Mouse (Mus musculus) forebrain, embryonic 16.5 days (tissue): Measurements from ENCODE around the gene Grm4. TPM values are rescaled to one million over a fixed set of nuclear protein-coding genes. Genes with fewer than 3 reads are reported as not detected.
A peak's percentile ranks its signal among the peaks of the same experiment; 100 is the strongest.

ENCODE experiments used
- ATAC-seq: fragments of 200-750 bp; cut with Nextera tagmentation; 2 replicates; pipeline ENCODE4 v1.8.0; 2017; ENCODE audit warnings: mild to moderate bottlenecking, moderate library complexity
- H3K27ac ChIP-seq: fragments of 300-500 bp; sonication (generic); 2 replicates; pipeline ENCODE4 v1.5.1; 2014; ENCODE audit warnings: low read length, control low read depth
- H3K27me3 ChIP-seq: fragments of 300-500 bp; sonication (generic); replicated peaks from 2 replicates; pipeline ENCODE4 v1.6.1; 2014; ENCODE audit warnings: low read length; ENCODE audit not compliant: control insufficient read depth, insufficient read depth
- H3K36me3 ChIP-seq: fragments of 300-500 bp; sonication (generic); 2 replicates; pipeline ENCODE4 v1.6.1; 2014; ENCODE audit not compliant: control insufficient read depth, insufficient read depth
- H3K4me1 ChIP-seq: fragments of 300-500 bp; sonication (generic); replicated peaks from 2 replicates; pipeline ENCODE4 v1.6.1; 2014; ENCODE audit warnings: low read length; ENCODE audit not compliant: control insufficient read depth, insufficient read depth
- H3K4me2 ChIP-seq: fragments of 300-500 bp; sonication (generic); 2 replicates; pipeline ENCODE4 v1.6.1; 2014; ENCODE audit warnings: mild to moderate bottlenecking, low read length, control low read depth
- H3K4me3 ChIP-seq: fragments of 300-500 bp; sonication (generic); replicated peaks from 2 replicates; pipeline ENCODE4 v1.5.1; 2014; ENCODE audit warnings: mild to moderate bottlenecking, low read length, control low read depth
- H3K9ac ChIP-seq: fragments of 300-500 bp; sonication (generic); replicated peaks from 2 replicates; pipeline ENCODE4 v1.6.1; 2014; ENCODE audit warnings: low read depth, low read length, control low read depth
- H3K9me3 ChIP-seq: fragments of 300-500 bp; sonication (generic); 2 replicates; pipeline ENCODE4 v1.6.1; 2016; ENCODE audit warnings: low read length; ENCODE audit not compliant: control insufficient read depth
- whole genome bisulfite sequencing: fragments of 180-500 bp; shearing (Covaris S2); extraction: QIAGEN DNeasy Blood & Tissue Kit; methylation state at CpG from one replicate; pipeline ENCODE4 v1.1.7; 2014; 5-methylcytosine and 5-hydroxymethylcytosine counted together
- polyA plus RNA-seq: library from polyadenylated mRNA; unstranded; fragments of >200 nt; fragmentation: Nextera tagmentation; extraction: Ambion mirVana; gene quantifications from 2 replicates; pipeline ENCODE4 v1.2.1, GENCODE M21; 2015

Grm4 gene
- polyA plus RNA-seq, result 3.0 and 4.0 TPM in 2 replicates

GRCm38 (mm10) chr17:27521303-27521702, at the start of gene Grm4:
TSS of gene Grm4 (minus strand) at chr17:27521403.
- H3K4me2 ChIP-seq, result peak within 1 kb of the TSS; percentile 31
- H3K4me1 ChIP-seq, result peaks cover 10% of the 10 kb centered on the region
- WGBS, result 77% methylated on average over 5 of the region's 5 CpGs
- no peaks in the 10 kb centered on the region for H3K36me3 ChIP-seq
- peaks cover 27% of the 10 kb centered on the region for H3K27me3 ChIP-seq
- H3K27ac ChIP-seq, result no peak within 1 kb of the TSS
- H3K9ac ChIP-seq, result no peak within 1 kb of the TSS; the same call in 1 of the 2 replicates
- ATAC-seq, result no peak
- no peak within 1 kb of the TSS for H3K4me3 ChIP-seq
- H3K9me3 ChIP-seq, result no peaks in the 10 kb centered on the region

- Histone ChIP-seq H3K4me3 (no peak overlapping the region), H3K4me1 (peaks cover 21% of the 10 kb centered on the region), H3K9ac (no peak overlapping the region), H3K4me2 (no peak overlapping the region), H3K27me3 (no peaks in the 10 kb centered on the region), H3K27ac (no peak overlapping the region), H3K36me3 (no peaks in the 10 kb centered on the region), H3K9me3 (no peaks in the 10 kb centered on the region)
- ATAC-seq, result no peak
- WGBS, result 82% methylated on average over 5 of the region's 5 CpGs
These were observed 47.0 kb upstream of the Grm4 start for GRCm38 (mm10) chr17:27568228-27568627.

- WGBS, result under 1% methylated on average over 13 of the region's 13 CpGs
- peak; percentile 45; the same call in 1 of the 2 replicates for ATAC-seq
- no peak overlapping the region for H3K27ac ChIP-seq
These were observed 44.7 kb upstream of the Grm4 start for GRCm38 (mm10) chr17:27565942-27566267.

GRCm38 (mm10) chr17:27565163-27565941, 44.1 kb upstream of the Grm4 start, which contains the start of gene AI413582:
TSS of gene AI413582 (minus strand) at chr17:27565756.
- Histone ChIP-seq H3K27me3 (no peaks in the 10 kb centered on the region), H3K36me3 (no peaks in the 10 kb centered on the region)
- WGBS, result under 1% methylated on average over 55 of the region's 58 CpGs

More at GRCm38 (mm10) chr17:27565942-27566267, 44.7 kb upstream of the Grm4 start:
- Histone ChIP-seq H3K9me3 (no peaks in the 10 kb centered on the region), H3K36me3 (no peaks in the 10 kb centered on the region), H3K4me3 (peak overlapping the region; percentile 75), H3K9ac (peak overlapping the region; percentile 82), H3K4me1 (peaks cover 21% of the 10 kb centered on the region), H3K27me3 (no peaks in the 10 kb centered on the region), H3K4me2 (peak overlapping the region; percentile 91)

GRCm38 (mm10) chr17:27564391-27565162, 43.4 kb upstream of the Grm4 start:
- H3K9ac ChIP-seq, result peak overlapping the region; percentile 82
- no peak for ATAC-seq
- H3K27ac ChIP-seq, result no peak overlapping the region
- peaks cover 21% of the 10 kb centered on the region for H3K4me1 ChIP-seq
- H3K4me2 ChIP-seq, result peak overlapping the region; percentile 91
- 17% methylated on average over 19 of the region's 20 CpGs for WGBS
- H3K27me3 ChIP-seq, result no peaks in the 10 kb centered on the region
- peak overlapping the region; percentile 75 for H3K4me3 ChIP-seq
- no peaks in the 10 kb centered on the region for H3K9me3 ChIP-seq
- no peaks in the 10 kb centered on the region for H3K36me3 ChIP-seq

More at GRCm38 (mm10) chr17:27565163-27565941, 44.1 kb upstream of the Grm4 start, which contains the start of gene AI413582:
- H3K27ac ChIP-seq, result peak within 1 kb of the TSS; percentile 26; the same call in 1 of the 2 replicates
- peak; percentile 93 for ATAC-seq
- H3K4me1 ChIP-seq, result peaks cover 21% of the 10 kb centered on the region
- H3K4me3 ChIP-seq, result peak within 1 kb of the TSS; percentile 75
- H3K4me2 ChIP-seq, result peak within 1 kb of the TSS; percentile 91
- no peaks in the 10 kb centered on the region for H3K9me3 ChIP-seq
- peak within 1 kb of the TSS; percentile 82 for H3K9ac ChIP-seq

GRCm38 (mm10) chr17:27563771-27564244, 42.6 kb upstream of the Grm4 start:
- Histone ChIP-seq H3K9ac (no peak overlapping the region), H3K9me3 (no peaks in the 10 kb centered on the region), H3K27me3 (no peaks in the 10 kb centered on the region), H3K36me3 (no peaks in the 10 kb centered on the region), H3K4me2 (no peak overlapping the region), H3K27ac (no peak overlapping the region), H3K4me3 (no peak overlapping the region), H3K4me1 (peaks cover 25% of the 10 kb centered on the region)
- WGBS, result 52% methylated on average over 7 of the region's 7 CpGs
- no peak for ATAC-seq

GRCm38 (mm10) chr17:27561809-27562526, 40.8 kb upstream of the Grm4 start:
- 59% methylated on average over 9 of the region's 11 CpGs for WGBS
- ATAC-seq, result no peak
- no peak overlapping the region for H3K4me2 ChIP-seq
- peaks cover 40% of the 10 kb centered on the region for H3K4me1 ChIP-seq
- no peaks in the 10 kb centered on the region for H3K36me3 ChIP-seq
- no peak overlapping the region for H3K9ac ChIP-seq
- no peak overlapping the region for H3K4me3 ChIP-seq
- H3K9me3 ChIP-seq, result no peaks in the 10 kb centered on the region
- no peaks in the 10 kb centered on the region for H3K27me3 ChIP-seq
- no peak overlapping the region for H3K27ac ChIP-seq

- Histone ChIP-seq H3K36me3 (no peaks in the 10 kb centered on the region), H3K9ac (no peak overlapping the region), H3K4me2 (no peak overlapping the region), H3K27ac (no peak overlapping the region), H3K4me1 (peaks cover 35% of the 10 kb centered on the region), H3K27me3 (no peaks in the 10 kb centered on the region), H3K4me3 (no peak overlapping the region), H3K9me3 (no peaks in the 10 kb centered on the region)
- no peak for ATAC-seq
- WGBS, result 90% methylated on average over 13 of the region's 13 CpGs
These were observed 39.8 kb upstream of the Grm4 start for GRCm38 (mm10) chr17:27560926-27561480.
